Mouse (Mus musculus) liver, embryonic 15.5 days (tissue): ENCODE data around the gene Nova2. TPM values are rescaled to one million over a fixed set of nuclear protein-coding genes. Genes with fewer than 3 reads are reported as not detected.

Experiments
- ATAC-seq: fragments of 200-750 bp; cut with Nextera tagmentation; 2 replicates; pipeline ENCODE4 v1.8.0; 2017; ENCODE audit warnings: moderate number of reproducible peaks, mild to moderate bottlenecking, moderate library complexity; ENCODE audit not compliant: insufficient read depth
- H3K27ac ChIP-seq: fragments of 300-500 bp; sonication (generic); replicated peaks from 2 replicates; pipeline ENCODE4 v1.5.1; 2015; ENCODE audit warnings: mild to moderate bottlenecking, inconsistent platforms
- H3K27me3 ChIP-seq: fragments of 300-500 bp; sonication (generic); 2 replicates; pipeline ENCODE4 v1.6.1; 2015; ENCODE audit warnings: mild to moderate bottlenecking, inconsistent platforms
- H3K36me3 ChIP-seq: fragments of 300-500 bp; sonication (generic); replicated peaks from 2 replicates; pipeline ENCODE4 v1.6.1; 2015; ENCODE audit warnings: moderate library complexity, mild to moderate bottlenecking, inconsistent platforms
- H3K4me1 ChIP-seq: fragments of 300-500 bp; sonication (generic); replicated peaks from 2 replicates; pipeline ENCODE4 v1.6.1; 2015; ENCODE audit warnings: inconsistent platforms
- H3K4me2 ChIP-seq: fragments of 300-500 bp; sonication (generic); 2 replicates; pipeline ENCODE4 v1.6.1; 2015; ENCODE audit warnings: moderate library complexity, mild to moderate bottlenecking, inconsistent platforms
- H3K4me3 ChIP-seq: fragments of 300-500 bp; sonication (generic); replicated peaks from 2 replicates; pipeline ENCODE4 v1.5.1; 2015; ENCODE audit warnings: mild to moderate bottlenecking, inconsistent platforms
- H3K9ac ChIP-seq: fragments of 300-500 bp; sonication (generic); 2 replicates; pipeline ENCODE4 v1.6.1; 2015; ENCODE audit warnings: moderate library complexity, mild to moderate bottlenecking, inconsistent platforms
- H3K9me3 ChIP-seq: fragments of 300-500 bp; sonication (generic); replicated peaks from 2 replicates; pipeline ENCODE4 v1.6.1; 2016; ENCODE audit warnings: inconsistent platforms
- WGBS: fragments of 180-500 bp; shearing (Covaris S2); methylation state at CpG from one replicate; pipeline ENCODE4 v1.1.7; 2015; ENCODE audit warnings: mixed read lengths; ENCODE audit not compliant: insufficient replicate concordance; 5-methylcytosine and 5-hydroxymethylcytosine counted together
- polyA plus RNA-seq: library from polyadenylated mRNA; unstranded; fragments of >200 nt; fragmentation: Nextera tagmentation; extraction: Ambion mirVana; gene quantifications from 2 replicates; pipeline ENCODE4 v1.2.1, GENCODE M21; 2015

Gene Nova2
- polyA plus RNA-seq, 1 experiment from 2014 or later = 0.06 TPM

- 66% methylated on average over 3 of the region's 3 CpGs for WGBS
- Histone ChIP-seq H3K36me3 (peaks cover 14% of the 10 kb centered on the region), H3K4me2 (peak overlapping the region; percentile 99), H3K4me1 (peaks cover 62% of the 10 kb centered on the region), H3K9me3 (no peaks in the 10 kb centered on the region), H3K27me3 (no peaks in the 10 kb centered on the region), H3K9ac (0 out of 2 replicates have a peak overlapping the region, but pooled peaks have one; percentile 54), H3K27ac (peak overlapping the region; percentile 92), H3K4me3 (peak overlapping the region; percentile 55; the same call in 1 of the 2 replicates)
- ATAC-seq = no peak
These were observed 76.1 kb downstream of the Nova2 start for GRCm38 (mm10) chr7:19001807-19002085.

GRCm38 (mm10) chr7:19002115-19002514 lies 76.4 kb downstream of the Nova2 start:
- WGBS = 26% methylated on average over 4 of the region's 4 CpGs
- H3K4me1 ChIP-seq = peaks cover 62% of the 10 kb centered on the region

GRCm38 (mm10) chr7:19002848-19003498 lies 77.3 kb downstream of the Nova2 start:
- WGBS = under 1% methylated on average over 17 of the region's 17 CpGs
- Histone ChIP-seq H3K36me3 (peaks cover 10% of the 10 kb centered on the region), H3K9me3 (no peaks in the 10 kb centered on the region), H3K27me3 (no peaks in the 10 kb centered on the region), H3K9ac (peak overlapping the region; percentile 56), H3K4me2 (peak overlapping the region; percentile 99), H3K27ac (peak overlapping the region; percentile 92), H3K4me1 (peaks cover 62% of the 10 kb centered on the region), H3K4me3 (peak overlapping the region; percentile 61)
- peak; percentile 56 for ATAC-seq

More at GRCm38 (mm10) chr7:19002115-19002514, 76.4 kb downstream of the Nova2 start:
- Histone ChIP-seq H3K9me3 (no peaks in the 10 kb centered on the region), H3K36me3 (peaks cover 14% of the 10 kb centered on the region), H3K4me2 (peak overlapping the region; percentile 99), H3K27ac (peak overlapping the region; percentile 92), H3K27me3 (no peaks in the 10 kb centered on the region), H3K4me3 (peak overlapping the region; percentile 61), H3K9ac (peak overlapping the region; percentile 56; the same call in 1 of the 2 replicates)
- no peak for ATAC-seq

GRCm38 (mm10) chr7:19003902-19004630 lies 78.4 kb downstream of the Nova2 start, which contains the start of gene Irf2bp1:
Gene Irf2bp1 (plus strand): TSS chr7:19004044.
- under 1% methylated on average over 79 of the region's 90 CpGs for WGBS
- peaks cover 10% of the 10 kb centered on the region for H3K36me3 ChIP-seq
- H3K9me3 ChIP-seq = no peaks in the 10 kb centered on the region
- ATAC-seq = peak; percentile 56
- H3K4me3 ChIP-seq = peak within 1 kb of the TSS; percentile 83
- H3K27me3 ChIP-seq = no peaks in the 10 kb centered on the region
- peak within 1 kb of the TSS; percentile 84 for H3K9ac ChIP-seq
- peak within 1 kb of the TSS; percentile 99 for H3K4me2 ChIP-seq
- H3K4me1 ChIP-seq = peaks cover 69% of the 10 kb centered on the region
- peak within 1 kb of the TSS; percentile 92 for H3K27ac ChIP-seq

GRCm38 (mm10) chr7:19004631-19005079 lies 79.0 kb downstream of the Nova2 start:
- Histone ChIP-seq H3K27ac (peak overlapping the region; percentile 92), H3K9me3 (no peaks in the 10 kb centered on the region), H3K4me3 (peak overlapping the region; percentile 83), H3K4me1 (peaks cover 75% of the 10 kb centered on the region), H3K9ac (peak overlapping the region; percentile 84), H3K4me2 (peak overlapping the region; percentile 99), H3K27me3 (no peaks in the 10 kb centered on the region), H3K36me3 (peaks cover 10% of the 10 kb centered on the region)
- no peak for ATAC-seq
- WGBS = 16% methylated on average over 34 of the region's 34 CpGs

GRCm38 (mm10) chr7:19005417-19006121 lies 79.9 kb downstream of the Nova2 start:
- H3K4me2 ChIP-seq = peak overlapping the region; percentile 99
- H3K4me1 ChIP-seq = peaks cover 77% of the 10 kb centered on the region
- no peak overlapping the region for H3K27ac ChIP-seq
- no peak for ATAC-seq
- H3K9me3 ChIP-seq = no peaks in the 10 kb centered on the region
- H3K9ac ChIP-seq = peak overlapping the region; percentile 84; the same call in 1 of the 2 replicates
- H3K36me3 ChIP-seq = peaks cover 10% of the 10 kb centered on the region
- no peaks in the 10 kb centered on the region for H3K27me3 ChIP-seq
- WGBS = 71% methylated on average over 34 of the region's 34 CpGs
- peak overlapping the region; percentile 83 for H3K4me3 ChIP-seq

- Histone ChIP-seq H3K4me1 (peaks cover 75% of the 10 kb centered on the region), H3K4me2 (peak overlapping the region; percentile 99), H3K27ac (no peak overlapping the region), H3K36me3 (peaks cover 10% of the 10 kb centered on the region), H3K9me3 (no peaks in the 10 kb centered on the region), H3K27me3 (no peaks in the 10 kb centered on the region), H3K9ac (no peak overlapping the region), H3K4me3 (0 out of 2 replicates have a peak overlapping the region, but pooled peaks have one; percentile 83)
- ATAC-seq = no peak
- WGBS = 4% methylated on average over 12 of the region's 12 CpGs
These were observed 80.8 kb downstream of the Nova2 start for GRCm38 (mm10) chr7:19006476-19006875.

GRCm38 (mm10) chr7:19007026-19007977 lies 81.6 kb downstream of the Nova2 start:
- peak overlapping the region; percentile 99 for H3K4me2 ChIP-seq
- H3K27me3 ChIP-seq = peaks cover 4% of the 10 kb centered on the region; the same call in 1 of the 2 replicates
- H3K36me3 ChIP-seq = peaks cover 10% of the 10 kb centered on the region
- peak overlapping the region; percentile 6; the same call in 1 of the 2 replicates for H3K4me3 ChIP-seq
- peak overlapping the region; percentile 63 for H3K27ac ChIP-seq
- no peak overlapping the region for H3K9ac ChIP-seq
- WGBS = 66% methylated on average over 13 of the region's 13 CpGs
- H3K4me1 ChIP-seq = peaks cover 75% of the 10 kb centered on the region
- H3K9me3 ChIP-seq = no peaks in the 10 kb centered on the region
- peak; percentile 20 for ATAC-seq

GRCm38 (mm10) chr7:19010581-19010980 lies 84.9 kb downstream of the Nova2 start:
- ATAC-seq = no peak; the same call in 1 of the 2 replicates
- Histone ChIP-seq H3K4me1 (peaks cover 53% of the 10 kb centered on the region), H3K9me3 (no peaks in the 10 kb centered on the region), H3K27ac (peak overlapping the region; percentile 20; the same call in 1 of the 2 replicates), H3K9ac (no peak overlapping the region), H3K4me3 (no peak overlapping the region), H3K36me3 (peaks cover 7% of the 10 kb centered on the region), H3K4me2 (no peak overlapping the region; the same call in 1 of the 2 replicates), H3K27me3 (peaks cover 21% of the 10 kb centered on the region)
- WGBS = 51% methylated on average over 7 of the region's 7 CpGs

- 3% methylated on average over 31 of the region's 31 CpGs for WGBS
- H3K4me1 ChIP-seq = peaks cover 44% of the 10 kb centered on the region
- peak overlapping the region; percentile 61 for H3K4me2 ChIP-seq
- peak overlapping the region; percentile 36 for H3K9ac ChIP-seq
- H3K4me3 ChIP-seq = peak overlapping the region; percentile 28
- no peaks in the 10 kb centered on the region for H3K36me3 ChIP-seq
- peak; percentile 41 for ATAC-seq
- no peaks in the 10 kb centered on the region for H3K9me3 ChIP-seq
- peak overlapping the region; percentile 71 for H3K27ac ChIP-seq
- H3K27me3 ChIP-seq = peaks cover 21% of the 10 kb centered on the region
These were observed 86.4 kb downstream of the Nova2 start for GRCm38 (mm10) chr7:19012025-19012621.
